Mouse (Mus musculus) CD8-positive naive resting alpha-beta T cell, adult 2 months (primary cell): ENCODE data around the gene Brix1.
"Not testable (repeated sequence)": the region's sequence is repeated elsewhere in the genome, so short reads cannot be mapped to it uniquely, and the experiment has no call there.

Source experiments
- DNase-seq, 2 experiments: peaks; one replicate each; pipeline ENCODE4 v3.0.0; 2022; ENCODE audit warnings: low read depth in 2 of 2, low spot score in 2 of 2

Brix1 gene

DNA sequence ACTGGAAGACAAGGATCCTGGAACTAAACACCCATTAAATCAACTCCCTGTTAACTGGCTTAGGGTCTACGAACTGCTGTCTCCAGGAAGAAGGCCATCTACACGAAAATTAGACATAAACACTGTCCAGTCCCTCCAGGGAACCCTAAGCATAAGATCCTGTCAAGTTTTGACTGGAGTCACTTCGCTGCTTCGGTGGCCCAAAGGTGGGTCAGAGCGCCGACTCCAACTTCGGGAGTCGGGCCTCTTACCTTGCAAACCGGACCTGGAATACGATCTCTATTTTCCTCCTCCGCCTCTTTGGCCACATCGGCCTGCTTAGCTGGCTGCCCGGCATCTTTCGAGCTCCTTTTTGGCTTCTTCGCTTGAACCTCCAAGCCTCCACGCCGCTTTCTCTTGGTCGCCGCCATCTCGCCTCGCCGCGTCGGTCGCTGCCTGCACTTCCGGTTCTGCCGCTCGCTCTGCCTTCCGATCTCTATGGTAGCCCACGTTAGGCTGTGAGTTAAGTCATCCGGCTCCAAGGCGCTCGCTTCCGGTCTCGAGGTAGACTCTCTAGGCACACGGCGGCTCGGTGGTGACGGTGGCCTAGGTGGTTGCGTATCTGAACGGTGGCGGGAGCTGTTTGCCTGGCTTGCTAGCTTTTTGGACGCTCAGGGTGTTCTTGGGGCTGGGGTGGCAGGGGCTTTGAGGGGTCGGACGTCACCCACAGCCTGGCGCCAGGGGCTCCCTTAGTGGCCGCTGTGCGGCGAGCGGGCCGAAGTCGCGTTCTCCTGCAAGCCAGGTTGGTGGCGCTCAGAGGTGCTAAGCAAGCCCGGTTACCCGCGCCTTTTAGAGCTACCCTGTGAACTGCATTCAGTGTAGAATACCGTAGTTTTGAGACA is at the start of gene Brix1, which contains the start of gene Rad1:
Gene Brix1 (minus strand): TSS at position 464 of the 881 bp plus-strand sequence.
Gene Rad1 (plus strand): TSS at position 535 of the 881 bp plus-strand sequence.
- DNase-seq = peak; percentile 92 to 94

DNA sequence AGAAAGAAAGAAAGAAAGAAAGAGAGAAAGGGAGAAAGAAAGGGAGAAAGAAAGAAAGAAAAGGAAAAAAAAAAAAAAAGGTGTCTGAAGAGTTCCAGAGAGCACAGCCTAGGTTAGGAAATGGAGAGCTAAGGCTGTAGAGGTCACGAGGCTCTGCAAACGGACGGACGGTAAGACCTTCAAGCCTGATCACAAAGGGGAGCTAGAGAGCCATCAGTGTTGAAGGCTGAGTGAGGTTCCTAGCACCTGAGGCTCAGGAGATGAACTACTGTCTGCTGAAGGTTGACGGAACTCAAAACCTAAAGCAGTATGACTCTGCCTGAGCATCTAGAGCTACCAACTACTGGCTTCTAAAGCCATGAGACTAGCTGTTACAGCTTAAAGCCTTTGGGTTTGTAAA is 48.8 kb upstream of the Brix1 start:
- no peak for DNase-seq

DNA sequence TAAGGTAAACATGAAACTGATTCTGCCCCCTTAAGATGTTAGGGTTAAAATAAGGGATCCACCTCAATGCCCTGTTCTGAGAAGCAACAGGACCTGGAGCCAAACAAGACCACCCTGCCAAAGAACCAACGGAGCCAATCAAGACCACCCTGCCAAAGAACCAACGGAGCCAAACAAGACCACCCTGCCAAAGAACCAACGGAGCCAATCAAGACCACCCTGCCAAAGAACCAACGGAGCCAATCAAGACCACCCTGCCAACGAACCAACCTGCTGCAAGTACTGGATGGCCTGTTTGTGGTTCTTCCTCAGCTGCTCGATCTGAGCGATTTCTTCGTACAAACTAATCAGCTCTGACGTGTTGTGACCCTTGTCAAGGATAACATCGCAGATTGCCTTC is 47.6 kb upstream of the Brix1 start:
- not testable (repeated sequence) for DNase-seq

DNA sequence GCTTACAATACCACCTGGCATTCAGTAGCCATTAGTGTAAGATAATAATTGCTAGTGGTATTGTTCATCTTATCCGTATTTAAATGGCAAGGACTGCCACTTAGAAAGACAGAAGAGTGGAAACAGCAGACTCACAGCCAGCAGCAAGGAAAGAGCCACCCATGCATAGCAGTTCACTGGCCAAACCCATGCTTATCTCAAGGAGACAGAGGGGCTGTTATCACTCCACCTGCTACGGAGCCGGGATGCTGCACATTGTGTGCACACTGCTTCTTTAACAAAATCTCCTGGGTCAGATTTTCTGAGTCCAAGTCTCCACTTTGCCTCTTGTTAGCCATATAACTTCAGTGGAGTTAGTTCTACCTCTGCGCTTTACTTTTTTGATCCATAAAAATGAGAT is 45.6 kb upstream of the Brix1 start:
- DNase-seq = no peak

DNA sequence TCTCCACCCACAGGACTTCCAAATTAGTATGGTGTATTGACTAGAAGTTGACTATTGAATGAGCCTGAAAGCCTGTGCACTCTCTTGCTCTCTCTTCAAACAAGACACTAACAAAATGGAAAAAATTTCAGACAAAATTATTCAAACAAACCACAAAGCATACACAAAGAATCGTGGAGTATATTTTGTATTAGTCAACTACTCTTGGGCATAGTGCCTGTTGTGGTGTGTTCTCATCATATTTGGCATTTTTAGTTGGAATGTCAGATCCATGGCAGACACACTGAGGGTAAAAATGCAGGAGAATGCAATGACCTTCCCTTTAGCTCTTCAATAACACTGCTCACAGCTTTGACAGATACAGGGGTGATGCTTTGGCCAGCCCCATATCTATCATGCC is 40.1 kb upstream of the Brix1 start:
- no peak for DNase-seq

DNA sequence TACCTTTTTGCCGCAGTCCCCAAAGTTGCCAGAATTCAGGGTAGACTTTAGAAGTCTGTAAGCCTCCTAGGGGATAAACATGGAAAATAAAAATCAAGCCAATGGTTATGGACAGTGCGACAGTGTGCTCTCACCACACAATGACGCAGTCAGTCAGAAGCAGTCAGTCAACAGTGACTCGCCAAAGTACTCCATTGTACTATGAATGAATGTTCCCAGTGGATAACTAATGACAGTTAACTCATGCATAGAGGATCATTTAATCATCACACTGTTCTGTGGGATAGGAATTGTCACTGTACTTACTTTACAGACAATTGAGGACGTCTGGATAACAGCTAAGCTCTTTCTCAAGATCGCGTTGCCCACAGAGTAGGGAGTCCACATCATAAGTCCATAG is 29.4 kb upstream of the Brix1 start:
- DNase-seq = no peak

DNA sequence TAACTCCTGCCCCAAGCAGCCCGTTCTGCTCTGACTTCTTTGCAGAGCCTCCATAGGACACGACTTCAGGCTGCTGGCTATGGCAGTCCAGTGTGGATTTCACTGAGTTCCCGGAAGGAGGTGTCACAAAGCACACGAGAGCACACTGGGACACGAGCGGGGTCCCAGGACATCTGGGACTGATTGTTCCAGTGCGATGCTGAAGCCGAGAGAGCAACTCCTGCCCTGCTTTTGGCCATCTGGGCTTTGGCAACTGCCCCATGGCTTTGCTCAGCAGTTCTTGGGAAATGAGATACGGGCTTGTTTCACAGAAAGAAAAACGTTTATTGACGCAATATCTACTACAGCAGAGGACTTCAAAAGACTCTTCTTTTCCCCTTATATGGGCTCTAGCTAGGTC is 20.4 kb upstream of the Brix1 start:
- DNase-seq = no peak

DNA sequence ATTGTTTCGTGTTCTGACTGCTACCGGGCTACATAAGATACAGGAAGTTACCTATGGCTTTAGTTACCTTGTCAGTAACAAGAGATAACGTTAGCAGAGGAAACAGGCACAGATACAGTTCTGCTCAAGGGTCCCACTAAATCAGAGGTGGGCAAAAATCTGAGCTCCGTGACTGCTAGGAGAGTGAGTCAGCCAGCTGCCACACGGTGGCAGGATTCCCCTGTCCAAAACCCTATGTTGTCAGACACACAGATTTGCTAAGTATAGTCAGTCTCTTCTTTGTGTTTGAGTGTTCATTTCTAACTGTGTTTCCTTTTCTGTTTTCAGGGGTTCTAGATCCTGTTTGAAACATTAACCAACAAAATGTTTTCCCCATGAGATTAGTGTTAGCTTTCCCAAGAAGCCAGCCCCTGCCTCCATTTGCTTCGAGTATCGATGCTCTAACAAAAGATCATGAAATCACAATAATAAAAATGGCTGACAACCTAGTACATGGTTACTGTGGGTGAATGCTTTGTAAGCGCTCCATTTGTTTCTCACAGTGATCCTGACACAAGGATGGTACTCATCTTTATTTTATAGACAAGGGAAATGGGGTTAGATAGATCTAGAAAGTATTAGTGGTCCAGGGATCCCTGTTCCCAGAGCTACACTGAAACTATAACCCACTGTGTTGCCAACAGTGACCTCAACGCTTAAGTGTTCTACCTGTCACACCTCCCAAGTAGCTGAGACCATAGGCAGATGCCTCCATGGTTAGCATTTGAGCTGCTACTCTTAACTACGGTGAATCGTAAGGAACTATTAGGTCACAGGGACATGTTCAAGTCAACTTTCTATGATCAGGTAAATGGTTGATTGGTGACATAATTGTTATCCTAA is 15.3 kb upstream of the Brix1 start:
- no peak for DNase-seq

DNA sequence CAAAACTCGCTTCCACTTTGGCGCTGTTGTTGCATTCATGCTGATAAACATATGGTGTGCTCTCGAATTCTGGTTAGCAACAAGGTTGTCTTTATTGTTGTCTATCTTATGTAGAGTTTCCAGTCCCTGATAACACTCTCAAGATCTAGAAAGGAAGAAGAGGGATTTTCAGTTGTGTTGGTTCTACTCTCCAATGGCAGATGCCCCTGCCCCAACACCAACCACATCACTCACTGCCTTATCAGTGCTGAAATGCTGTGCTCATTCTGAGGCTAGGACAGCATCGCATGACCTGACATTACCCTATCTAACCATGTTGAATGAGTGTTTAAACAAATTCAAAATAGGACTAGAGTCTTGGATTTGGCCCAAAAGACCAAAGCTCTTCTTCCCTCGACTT is 14.3 kb upstream of the Brix1 start:
- DNase-seq = no peak

DNA sequence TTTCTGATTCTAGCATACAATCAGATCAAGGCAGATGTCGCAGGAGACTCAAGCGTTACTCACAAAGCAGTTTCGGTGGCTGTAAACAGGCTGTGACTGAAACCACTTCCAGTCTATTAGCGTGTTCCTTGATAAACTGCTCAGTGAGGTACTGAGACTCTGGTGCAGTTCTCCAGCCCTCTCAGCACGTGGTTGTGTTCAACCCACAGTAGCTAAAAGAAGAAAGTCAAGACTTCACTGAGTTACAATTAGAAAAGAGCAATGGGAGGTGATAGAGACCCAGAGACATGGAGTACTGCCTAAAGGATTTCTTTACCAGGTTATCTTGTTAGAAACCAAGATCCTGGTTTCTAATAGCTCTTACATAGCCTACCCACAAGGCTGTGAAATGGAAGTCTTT is 13.8 kb upstream of the Brix1 start:
- DNase-seq = no peak

DNA sequence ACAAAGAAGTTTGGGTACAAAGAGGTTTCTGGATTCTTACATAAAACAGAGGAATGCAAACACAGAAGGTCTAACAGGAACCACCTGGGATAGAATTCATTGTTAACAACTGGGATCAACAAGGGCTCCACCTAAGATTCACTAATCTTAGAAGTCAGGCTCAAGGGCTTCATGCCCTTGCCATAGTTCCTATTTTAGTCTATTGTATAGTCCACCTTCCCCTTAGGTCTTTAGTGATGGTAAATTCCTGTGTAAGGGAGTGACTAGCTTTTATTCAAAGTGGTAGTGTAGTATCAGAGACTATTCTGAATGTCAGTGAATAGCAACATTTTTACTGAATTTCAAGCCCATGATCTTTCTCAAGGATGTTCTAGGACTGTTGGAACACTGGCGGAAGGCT is 10.9 kb upstream of the Brix1 start:
- not testable (repeated sequence) for DNase-seq

DNA sequence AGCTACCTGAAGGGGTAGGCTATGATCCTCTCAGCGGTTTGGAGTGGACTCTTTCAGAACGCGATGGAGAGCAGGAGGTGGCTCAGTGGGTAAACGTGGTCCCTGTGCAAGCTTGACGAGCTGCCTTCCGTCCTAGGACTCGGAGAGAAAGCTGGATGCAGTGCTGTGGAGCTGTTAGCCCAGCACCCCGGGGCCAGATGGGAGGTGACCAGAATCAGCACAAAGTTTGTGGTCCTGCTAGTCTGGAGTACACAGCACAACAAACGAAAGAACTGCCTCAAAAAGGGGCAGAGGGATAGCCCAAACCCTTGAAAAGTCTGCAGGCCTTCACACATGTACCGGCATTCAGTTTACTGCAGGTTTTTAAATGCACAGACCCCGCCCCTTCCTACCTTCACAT is 10.2 kb upstream of the Brix1 start:
- no peak for DNase-seq

DNA sequence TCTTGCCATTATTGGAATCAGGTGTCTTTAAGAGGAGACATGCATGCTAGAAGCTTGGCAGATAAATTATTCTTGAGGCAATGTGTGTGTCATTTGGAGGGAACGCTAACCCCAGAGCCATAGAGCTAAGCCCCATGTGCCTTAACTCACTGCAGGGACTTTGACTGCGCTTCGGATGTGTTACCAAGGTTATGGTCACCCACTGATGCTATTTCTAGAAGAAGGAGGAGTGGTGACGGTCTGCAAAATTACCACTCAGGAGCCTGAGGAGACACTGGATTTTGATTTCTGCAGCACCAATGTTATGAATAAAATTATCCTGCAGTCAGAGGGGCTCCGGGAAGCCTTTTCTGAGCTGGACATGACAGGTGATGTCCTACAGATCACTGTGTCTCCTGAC is 4.4 kb upstream of the Brix1 start:
- no peak for DNase-seq

DNA sequence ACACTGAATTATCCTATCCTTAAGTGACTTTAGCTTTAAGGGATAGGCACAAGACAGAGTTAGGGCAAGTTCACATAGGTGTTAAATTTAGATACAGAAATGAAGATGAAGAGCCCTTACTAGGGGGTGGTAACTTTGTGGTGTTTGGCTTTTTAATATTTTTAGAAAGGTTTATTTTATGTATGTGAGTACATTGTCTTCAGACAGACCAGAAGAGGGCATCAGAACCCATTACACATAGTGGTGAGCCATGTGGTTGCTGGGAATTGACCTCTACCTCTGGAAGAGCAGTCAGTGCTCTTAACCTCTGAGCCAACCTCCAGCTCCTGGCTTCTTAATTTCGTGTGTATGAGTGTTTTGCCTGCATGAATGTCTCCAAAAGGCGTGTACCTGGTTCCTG is 1.5 kb upstream of the Brix1 start:
- DNase-seq = no peak

DNA sequence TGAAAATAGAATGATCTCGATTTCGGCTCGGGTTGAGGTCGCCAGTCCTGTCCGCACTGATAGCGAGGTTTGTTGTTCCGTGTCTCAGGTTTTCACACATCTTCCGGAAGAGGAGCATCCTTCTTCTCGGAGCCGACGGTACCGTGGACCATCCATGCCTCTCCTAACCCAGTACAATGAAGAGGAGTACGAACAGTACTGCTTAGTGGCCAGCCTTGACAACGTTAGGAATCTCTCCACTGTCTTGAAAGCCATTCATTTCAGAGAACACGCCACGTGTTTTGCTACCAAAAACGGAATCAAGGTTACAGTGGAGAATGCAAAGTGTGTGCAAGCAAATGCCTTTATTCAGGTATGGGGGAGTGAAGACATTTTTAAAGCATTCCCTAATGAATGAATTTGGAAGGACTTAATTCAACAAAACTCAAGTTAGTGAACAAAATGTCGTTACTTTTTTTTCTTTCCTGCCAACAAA is 655 bp upstream of the Brix1 start:
- DNase-seq = no peak

DNA sequence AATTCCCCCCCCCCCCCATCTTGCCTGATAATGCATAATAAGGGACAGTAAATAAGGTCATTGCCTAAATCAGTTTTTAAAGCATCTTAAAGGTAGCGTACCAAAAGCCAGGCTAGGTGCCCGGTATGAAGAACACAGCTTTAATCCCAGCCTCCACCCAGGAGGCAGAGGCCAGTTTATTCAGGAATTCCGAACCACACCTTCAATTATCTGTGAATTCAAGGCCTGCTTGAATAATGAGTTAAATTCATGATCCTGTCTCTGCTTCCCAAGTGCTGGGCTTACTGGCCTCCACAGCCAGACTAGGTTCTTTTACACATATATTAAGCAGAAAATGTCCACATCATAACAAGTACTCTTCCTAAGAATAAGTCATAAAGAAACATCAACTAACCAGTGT is 14.8 kb downstream of the Brix1 start:
- no peak for DNase-seq

DNA sequence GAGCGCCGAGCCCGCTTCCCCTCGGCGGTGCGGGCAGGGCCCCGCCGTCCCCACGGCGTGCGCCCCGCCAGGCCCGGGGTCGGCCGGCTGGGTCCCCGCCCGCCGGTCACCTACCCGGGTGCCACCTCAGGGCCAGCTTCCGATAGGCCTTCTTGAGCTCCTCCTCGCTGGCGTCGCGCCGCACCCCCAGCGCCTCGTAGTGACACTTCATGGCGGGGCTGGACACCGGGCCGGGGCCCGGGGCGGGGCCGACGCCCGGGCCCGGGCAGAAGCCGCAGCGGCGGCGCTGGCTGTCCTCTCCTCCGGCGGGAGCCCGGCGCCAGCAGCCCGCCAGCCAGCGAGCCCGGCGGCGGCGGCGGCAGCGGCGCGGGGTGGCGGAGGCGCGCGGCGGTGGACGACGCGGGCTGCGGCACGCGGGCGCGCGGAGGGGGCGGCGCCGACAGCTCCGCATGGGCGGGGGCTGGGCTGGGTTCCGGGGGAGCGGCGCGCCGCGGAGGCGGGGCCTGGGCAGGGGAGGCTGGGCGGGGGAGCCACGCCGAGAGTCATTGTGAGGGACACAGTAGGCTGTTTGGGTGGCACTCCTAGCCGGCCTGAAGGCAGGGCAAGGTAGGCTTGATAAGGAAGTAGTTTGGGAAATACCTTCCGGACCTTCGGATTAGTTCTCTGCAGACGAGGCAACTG is 15.5 kb downstream of the Brix1 start, which contains the start of gene Dnajc21:
Gene Dnajc21 (minus strand): TSS at position 366 of the 681 bp plus-strand sequence.
- peak; percentile 61 to 73 for DNase-seq

DNA sequence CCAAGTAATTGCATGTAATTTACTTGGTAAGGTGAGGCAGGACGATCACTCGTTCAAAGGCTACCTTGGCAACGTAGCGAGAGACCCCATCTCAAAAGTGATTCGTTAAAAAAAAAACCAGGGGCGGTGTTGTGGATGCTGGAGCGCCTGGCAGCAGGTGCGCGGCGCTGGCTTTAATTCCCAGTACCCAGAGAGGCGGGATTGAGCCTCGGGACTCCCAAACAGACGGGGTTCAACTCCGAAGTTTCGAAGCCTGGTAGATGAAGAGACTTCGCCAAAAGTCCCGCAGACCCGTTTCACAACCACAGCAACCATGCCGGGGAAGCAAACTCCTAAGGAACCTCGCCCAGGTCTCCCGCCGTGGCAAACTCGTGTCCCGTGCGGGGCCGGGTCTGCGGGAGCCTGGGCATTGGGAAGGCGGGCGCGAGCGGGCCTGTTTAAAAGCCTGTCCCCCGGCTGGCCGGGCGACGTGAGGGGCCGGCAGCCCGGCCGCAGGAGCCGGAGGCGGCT is 16.1 kb downstream of the Brix1 start:
- no peak for DNase-seq

DNA sequence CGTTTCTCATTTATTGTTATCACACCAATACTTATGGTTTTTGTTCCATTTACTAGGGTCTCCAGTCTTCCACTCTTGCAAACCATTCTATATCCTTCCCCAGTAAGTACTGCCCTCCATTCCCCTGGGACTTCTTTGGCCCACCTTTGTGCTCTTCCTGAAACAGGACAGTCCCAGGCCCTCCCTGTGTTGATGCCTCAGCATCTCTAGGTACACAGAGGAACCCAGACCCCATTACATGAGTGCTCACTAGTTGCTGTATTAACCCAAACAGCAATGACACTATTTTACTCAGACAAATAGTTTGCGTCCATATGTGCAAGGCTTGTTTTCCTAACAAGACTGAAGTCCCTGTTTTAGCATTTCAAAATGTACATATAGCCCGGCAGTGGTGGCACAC is 17.0 kb downstream of the Brix1 start:
- DNase-seq = no peak

DNA sequence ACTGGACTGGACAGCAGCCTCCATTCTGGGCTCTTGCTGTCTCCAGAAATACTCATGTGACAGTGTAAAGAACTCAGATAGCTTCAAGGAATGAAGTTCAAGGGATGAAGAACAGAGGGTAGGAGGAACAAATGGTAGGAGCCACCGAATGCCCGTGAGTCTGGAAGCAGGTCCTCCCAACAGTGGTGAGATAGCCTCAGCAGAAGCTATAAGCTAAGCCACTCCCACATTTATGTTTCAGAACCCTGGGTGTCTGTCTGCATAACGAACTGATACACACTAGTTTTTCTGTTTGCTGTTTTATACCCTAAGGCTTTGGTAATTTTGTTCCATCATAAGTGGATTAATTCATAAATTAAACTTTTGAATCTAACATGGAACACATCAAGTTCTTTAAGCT is 21.1 kb downstream of the Brix1 start:
- DNase-seq = no peak

DNA sequence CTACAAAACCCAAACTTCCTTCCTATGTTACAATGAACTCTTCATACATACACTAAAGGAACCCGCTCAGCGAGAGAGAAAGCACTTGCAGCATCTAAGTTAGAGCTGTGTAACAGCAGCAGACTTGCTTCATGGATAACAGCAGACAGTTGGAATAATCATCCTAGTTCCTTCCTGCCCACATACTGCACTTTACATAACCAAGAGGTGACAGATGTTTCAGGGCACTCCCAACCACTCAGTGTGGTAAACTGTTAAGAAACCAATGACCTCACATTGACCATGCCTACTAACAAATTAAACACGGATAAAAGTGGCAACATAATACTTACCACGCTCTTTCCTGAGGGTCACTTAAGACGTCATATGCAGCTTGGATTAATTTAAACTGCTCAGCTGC is 22.2 kb downstream of the Brix1 start:
- DNase-seq = no peak
